Mouse (Mus musculus) heart, adult 9 months (tissue): ENCODE data around the gene Syt3.

Experiments
- DNase-seq, 2 experiments: peaks; one replicate each; pipeline ENCODE4 v3.0.0; 2022; ENCODE audit warnings: low spot score in 2 of 2

Gene Syt3

GRCm38 (mm10) chr7:44356590-44357481 lies 27.1 kb upstream of the Syt3 start:
- DNase-seq = no peak

- no peak for DNase-seq
These were observed 26.4 kb upstream of the Syt3 start for GRCm38 (mm10) chr7:44357531-44357930.

DNA sequence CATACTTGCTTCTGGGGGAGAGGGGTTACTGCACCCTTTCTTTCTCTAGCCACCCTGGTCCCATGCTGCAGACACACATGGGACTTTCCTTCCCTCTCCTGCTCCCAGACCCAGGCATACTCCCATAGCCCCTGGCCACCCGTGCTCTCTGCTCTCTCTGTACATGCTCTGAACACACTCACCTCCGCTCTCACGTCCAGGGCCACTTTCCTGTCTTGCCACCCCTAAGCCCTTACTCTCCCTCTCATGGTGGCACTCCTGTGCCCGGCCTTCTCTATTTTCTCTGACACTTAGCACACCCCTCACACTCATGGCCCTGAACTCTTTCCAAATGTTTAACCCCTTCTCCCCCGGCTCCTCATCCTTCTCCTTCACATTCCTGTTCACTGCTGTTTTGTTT lies 25.9 kb upstream of the Syt3 start:
- DNase-seq = no peak

DNA sequence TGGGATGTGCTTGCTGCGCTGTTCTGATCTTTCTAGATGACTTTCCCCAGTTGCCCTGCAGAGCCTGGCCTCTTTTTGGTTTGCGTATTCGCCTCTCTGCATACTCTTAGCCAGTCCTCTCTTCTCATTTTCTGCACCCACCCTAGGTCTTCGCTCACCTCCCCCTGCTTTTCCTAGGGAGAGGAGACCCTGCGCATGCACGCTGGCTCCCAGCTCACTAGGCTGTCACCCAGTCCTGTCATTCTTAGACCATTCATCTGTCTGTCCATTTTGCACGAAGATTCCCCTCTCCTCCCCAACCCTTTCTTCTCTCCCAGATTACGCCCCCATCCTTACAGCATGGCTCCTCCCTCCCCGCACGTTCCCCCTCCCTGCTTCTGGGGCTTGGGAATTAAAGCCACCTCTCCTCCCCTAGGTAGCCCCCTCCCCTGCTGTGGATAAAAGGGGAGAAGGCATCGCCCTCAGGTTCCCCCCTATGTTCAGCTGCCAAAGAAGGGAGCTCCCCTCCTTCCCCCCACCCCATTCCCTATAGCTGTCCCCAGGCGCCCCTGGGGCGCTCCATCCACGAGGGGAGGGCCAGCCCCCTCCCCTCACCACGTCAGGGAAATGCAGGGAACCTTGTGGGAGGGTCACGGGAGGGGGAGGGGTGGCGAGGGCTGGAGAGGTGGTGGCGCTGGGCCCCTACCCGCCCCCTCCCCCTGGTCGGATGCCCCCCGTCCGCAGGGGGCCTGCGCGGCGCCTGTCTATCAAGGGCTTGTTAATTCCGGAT lies 24.8 kb upstream of the Syt3 start:
- no peak for DNase-seq

GRCm38 (mm10) chr7:44359908-44360672 lies 23.8 kb upstream of the Syt3 start:
- DNase-seq = peak; percentile 85 to 92

- DNase-seq = no peak
These were observed 23.1 kb upstream of the Syt3 start for GRCm38 (mm10) chr7:44360792-44361301.

DNA sequence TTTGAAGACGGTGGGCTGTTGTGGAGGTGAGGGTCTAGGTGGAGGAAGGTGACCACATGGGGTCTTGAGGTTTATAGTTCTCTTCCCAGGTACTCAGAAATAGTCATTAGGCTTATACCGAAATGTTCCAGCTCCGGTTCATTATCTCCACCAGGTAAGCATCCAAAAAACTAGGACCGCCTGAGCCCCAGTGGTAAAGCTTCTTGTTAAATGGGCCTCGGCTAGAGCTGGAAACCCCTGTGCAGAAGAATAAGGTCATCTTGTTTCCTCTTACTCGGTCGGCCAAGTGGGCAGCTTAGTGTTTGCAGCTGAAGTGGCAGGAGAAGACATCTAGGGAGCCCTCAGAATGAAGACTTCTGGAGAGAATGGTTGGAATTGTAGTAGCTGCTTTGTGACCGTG lies 11.2 kb upstream of the Syt3 start:
- DNase-seq = no peak

GRCm38 (mm10) chr7:44373460-44373859 lies 10.4 kb upstream of the Syt3 start:
- no peak for DNase-seq

- peak; percentile 96 for DNase-seq
These were observed 9.8 kb upstream of the Syt3 start for GRCm38 (mm10) chr7:44373889-44374652.

DNA sequence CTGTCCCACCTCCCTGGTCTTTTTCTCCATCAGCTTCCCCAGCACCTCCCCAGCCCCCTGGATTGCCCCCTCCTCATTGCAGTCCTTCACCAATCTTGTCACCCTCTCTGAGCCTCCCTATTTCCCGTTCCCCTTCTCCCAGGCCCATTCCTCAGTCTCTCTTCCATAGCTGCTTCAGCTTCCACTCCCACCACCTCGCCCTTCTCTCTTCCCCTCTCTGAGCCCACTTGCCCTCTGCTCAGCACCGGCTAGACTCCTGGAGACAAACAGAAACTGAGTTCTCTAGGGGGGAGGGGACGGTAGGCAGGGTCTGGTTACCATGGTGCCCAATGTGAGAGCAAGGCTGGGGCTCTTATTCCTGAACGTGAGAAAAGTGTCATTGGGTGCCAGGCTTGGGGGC lies 9.1 kb upstream of the Syt3 start:
- DNase-seq = no peak

DNA sequence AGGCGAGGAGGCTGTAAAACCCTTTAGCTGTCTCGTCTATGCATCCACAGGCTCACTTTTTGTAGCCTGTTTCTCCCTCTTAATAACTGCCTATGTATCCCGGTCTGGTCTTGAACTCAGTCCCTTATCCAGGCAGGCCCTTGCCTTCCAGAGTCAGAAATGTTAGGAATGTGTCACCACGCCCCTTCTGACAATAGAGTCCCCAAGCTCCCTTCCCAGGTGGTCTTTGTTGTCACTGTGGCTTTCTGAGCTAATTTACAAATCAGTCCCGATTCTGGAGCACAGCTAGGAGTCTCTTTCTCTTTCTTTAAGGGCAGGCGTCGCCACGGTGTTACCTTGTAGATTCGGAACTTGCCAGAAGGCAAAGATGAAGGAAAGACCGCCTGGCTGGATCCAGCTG lies 8.7 kb upstream of the Syt3 start:
- no peak for DNase-seq

DNA sequence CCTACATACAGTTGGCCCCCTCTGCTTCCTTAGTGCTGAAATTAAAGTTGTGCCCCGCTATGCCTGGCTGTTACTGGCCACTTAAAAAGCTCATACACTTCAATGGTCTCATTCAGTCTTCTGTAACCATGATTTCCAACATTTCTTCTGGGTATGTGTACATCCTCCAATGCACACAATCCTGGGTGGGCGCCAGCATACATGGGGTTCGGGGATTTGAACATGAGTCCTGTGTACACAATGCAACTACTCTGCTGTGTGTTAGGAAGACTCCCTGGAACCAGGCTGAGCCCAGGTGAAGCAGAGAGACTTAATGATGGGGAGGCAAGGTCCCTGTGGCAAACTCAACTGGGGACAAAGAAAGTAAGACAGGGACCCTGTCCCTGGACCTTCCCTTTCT lies 8.1 kb upstream of the Syt3 start:
- no peak for DNase-seq

- DNase-seq = peak in 1 of 2 experiments; percentile 65
These were observed 5.6 kb upstream of the Syt3 start for GRCm38 (mm10) chr7:44378290-44378689.

DNA sequence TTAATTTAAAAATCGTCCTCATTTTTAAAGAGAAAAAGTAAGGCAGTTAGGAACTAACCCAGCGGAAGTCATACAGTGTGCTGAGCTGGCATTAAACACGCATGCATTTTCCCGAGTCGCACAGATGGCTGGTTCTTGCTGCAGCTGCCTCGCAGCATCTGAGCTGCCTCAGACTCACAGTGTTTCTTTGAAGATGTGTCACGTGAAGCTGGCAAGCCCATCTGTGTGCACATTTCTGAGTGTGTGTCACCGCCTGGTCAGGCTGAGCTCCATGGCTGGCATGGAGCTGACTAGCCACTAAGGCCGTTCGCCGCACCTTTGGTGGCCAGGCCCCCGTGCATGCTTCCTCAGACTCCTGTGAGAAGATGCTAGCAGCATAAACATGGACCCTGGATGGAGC lies 1.4 kb upstream of the Syt3 start:
- no peak for DNase-seq

GRCm38 (mm10) chr7:44384716-44385059 lies 786 bp downstream of the Syt3 start:
- peak in 1 of 2 experiments; percentile 25 for DNase-seq

GRCm38 (mm10) chr7:44385720-44386119 lies 1.8 kb downstream of the Syt3 start, which contains the start of gene 1700008O03Rik:
TSS of gene 1700008O03Rik (minus strand) at chr7:44385820.
- no peak for DNase-seq

DNA sequence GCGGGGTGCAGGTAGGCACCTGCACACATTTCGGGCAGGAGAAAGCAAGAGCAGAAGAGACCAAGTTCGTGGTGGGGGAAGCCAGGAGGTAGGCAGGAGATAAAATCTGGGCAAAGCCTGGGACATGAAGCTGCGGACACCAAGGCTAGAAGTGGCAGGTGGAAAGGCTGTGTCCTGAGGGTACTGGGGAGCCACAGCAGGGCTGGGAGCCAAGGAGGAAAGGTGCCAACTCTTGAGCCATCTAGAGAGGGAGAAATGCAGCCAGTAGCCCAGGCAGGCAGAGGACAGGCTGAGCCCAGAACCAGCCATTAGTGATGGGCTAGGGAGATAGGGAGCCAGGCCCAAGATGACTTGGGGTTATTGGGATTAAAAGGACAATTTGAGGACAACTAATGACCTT lies 7.9 kb downstream of the Syt3 start:
- no peak for DNase-seq

GRCm38 (mm10) chr7:44392341-44392740 lies 8.4 kb downstream of the Syt3 start:
- no peak for DNase-seq

DNA sequence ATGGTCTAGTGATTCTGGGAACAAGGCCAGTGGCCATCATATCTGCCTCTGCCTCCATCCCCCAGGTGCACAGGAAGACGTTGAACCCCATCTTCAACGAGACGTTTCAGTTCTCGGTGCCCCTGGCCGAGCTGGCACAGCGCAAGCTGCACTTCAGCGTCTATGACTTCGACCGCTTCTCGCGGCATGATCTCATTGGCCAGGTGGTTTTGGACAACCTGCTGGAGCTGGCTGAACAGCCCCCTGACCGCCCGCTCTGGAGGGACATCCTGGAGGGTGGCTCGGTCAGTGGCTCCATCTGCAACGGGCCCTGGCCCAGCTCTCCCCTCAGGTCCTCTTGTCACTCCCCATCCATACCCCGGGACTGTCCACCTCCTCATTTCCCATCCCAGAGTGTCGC lies 9.4 kb downstream of the Syt3 start:
- DNase-seq = no peak

- peak in 1 of 2 experiments; percentile 33 for DNase-seq
These were observed 14.7 kb downstream of the Syt3 start for GRCm38 (mm10) chr7:44398570-44398969.

DNA sequence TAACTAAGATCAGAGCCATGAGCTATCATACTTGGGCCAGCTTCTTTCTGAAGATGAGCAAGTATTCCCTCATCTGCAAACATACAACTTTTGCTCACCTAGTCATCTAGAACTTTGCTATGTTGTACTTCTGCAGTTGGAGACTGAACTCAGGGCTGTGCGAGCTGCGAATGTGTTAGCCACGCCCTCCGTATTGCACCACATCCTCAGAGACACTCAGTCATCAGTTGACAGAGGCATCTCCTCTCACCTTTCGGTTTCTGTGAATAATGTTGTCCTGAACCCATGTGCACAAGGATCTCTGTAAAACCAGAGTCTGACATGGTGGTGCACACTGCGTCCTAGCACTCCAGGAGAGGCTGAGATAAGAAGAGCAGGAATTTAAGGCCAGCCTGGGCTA lies 17.8 kb downstream of the Syt3 start:
- no peak for DNase-seq
